Mouse (Mus musculus): ENCODE measurements around the gene Katna1. TPM values are rescaled to one million over a fixed set of nuclear protein-coding genes. Genes with fewer than 3 reads are reported as not detected.

The Katna1 gene
- polyA plus RNA-seq, 1 experiment from 2014 or later, result 72.0 TPM

- Histone ChIP-seq H3K9me3 (no peaks in the 10 kb centered on the region), H3K4me1 (peaks cover 6% of the 10 kb centered on the region), H3K27me3 (replicated peaks; ENCODE audit: low read depth, poor library complexity, severe bottlenecking) (no peaks in the 10 kb centered on the region), H3K27ac (replicated peaks) (0 out of 2 replicates have a peak overlapping the region, but pooled peaks have one; percentile 90), H3K4me3 (peak overlapping the region; percentile 96), H3K36me3 (replicated peaks) (peaks cover 19% of the 10 kb centered on the region)
- no peak for DNase-seq (ENCODE audit: low spot score)
- WGBS, result 56% methylated on average over 3 of the region's 3 CpGs
These were observed 55.4 kb downstream of the Katna1 start for GRCm38 (mm10) chr10:7781214-7781613.

- no peak for DNase-seq (ENCODE audit: low spot score)
- Histone ChIP-seq H3K27me3 (replicated peaks; ENCODE audit: low read depth, poor library complexity, severe bottlenecking) (no peaks in the 10 kb centered on the region), H3K36me3 (replicated peaks) (peaks cover 25% of the 10 kb centered on the region), H3K27ac (replicated peaks) (no peak overlapping the region), H3K9me3 (no peaks in the 10 kb centered on the region), H3K4me1 (peaks cover 5% of the 10 kb centered on the region), H3K4me3 (no peak overlapping the region)
- 47% methylated on average over 2 of the region's 2 CpGs for WGBS
These were observed 61.5 kb downstream of the Katna1 start for GRCm38 (mm10) chr10:7787319-7787718.

GRCm38 (mm10) chr10:7792254-7792750 lies 66.5 kb downstream of the Katna1 start:
- peaks cover 15% of the 10 kb centered on the region for H3K4me1 ChIP-seq
- peaks cover 41% of the 10 kb centered on the region for H3K36me3 ChIP-seq (replicated peaks)
- under 1% methylated on average over 10 of the region's 10 CpGs for WGBS
- no peak for DNase-seq (ENCODE audit: low spot score)
- peak overlapping the region; percentile 88 for H3K27ac ChIP-seq (replicated peaks)
- H3K27me3 ChIP-seq (replicated peaks; ENCODE audit: low read depth, poor library complexity, severe bottlenecking), result no peaks in the 10 kb centered on the region
- H3K4me3 ChIP-seq, result peak overlapping the region; percentile 90
- H3K9me3 ChIP-seq, result no peaks in the 10 kb centered on the region

GRCm38 (mm10) chr10:7792751-7793385 lies 67.1 kb downstream of the Katna1 start, which contains the start of the genes Ginm1 and Ppil4:
Gene Ginm1 (minus strand): TSS chr10:7792824.
Gene Ppil4 (plus strand): TSS chr10:7792891.
- Histone ChIP-seq H3K27ac (replicated peaks) (peak within 1 kb of the TSS; percentile 88), H3K9me3 (no peaks in the 10 kb centered on the region)

GRCm38 (mm10) chr10:7801258-7801657 lies 75.5 kb downstream of the Katna1 start:
- Histone ChIP-seq H3K9me3 (no peaks in the 10 kb centered on the region), H3K27ac (replicated peaks) (no peak overlapping the region), H3K4me3 (no peak overlapping the region), H3K36me3 (replicated peaks) (peaks cover 99% of the 10 kb centered on the region), H3K4me1 (no peaks in the 10 kb centered on the region), H3K27me3 (replicated peaks; ENCODE audit: low read depth, poor library complexity, severe bottlenecking) (no peaks in the 10 kb centered on the region)
- DNase-seq (ENCODE audit: low spot score), result no peak
- 90% methylated on average over 3 of the region's 3 CpGs for WGBS

More at GRCm38 (mm10) chr10:7792751-7793385, 67.1 kb downstream of the Katna1 start, which contains the start of the genes Ginm1 and Ppil4:
- WGBS, result 1% methylated on average over 52 of the region's 52 CpGs
- Histone ChIP-seq H3K36me3 (replicated peaks) (peaks cover 46% of the 10 kb centered on the region), H3K4me1 (peaks cover 15% of the 10 kb centered on the region), H3K4me3 (peak within 1 kb of the TSS; percentile 90), H3K27me3 (replicated peaks; ENCODE audit: low read depth, poor library complexity, severe bottlenecking) (no peaks in the 10 kb centered on the region)
- DNase-seq (ENCODE audit: low spot score), result peak; percentile 91

GRCm38 (mm10) chr10:7802519-7803140 lies 76.8 kb downstream of the Katna1 start:
- no peak for DNase-seq (ENCODE audit: low spot score)
- no peaks in the 10 kb centered on the region for H3K9me3 ChIP-seq
- H3K27me3 ChIP-seq (replicated peaks; ENCODE audit: low read depth, poor library complexity, severe bottlenecking), result no peaks in the 10 kb centered on the region
- no peak overlapping the region for H3K4me3 ChIP-seq
- H3K27ac ChIP-seq (replicated peaks), result no peak overlapping the region
- 89% methylated on average over 2 of the region's 2 CpGs for whole genome bisulfite sequencing
- no peaks in the 10 kb centered on the region for H3K4me1 ChIP-seq
- peaks cover 99% of the 10 kb centered on the region for H3K36me3 ChIP-seq (replicated peaks)

- DNase-seq (ENCODE audit: low spot score), result peak; percentile 32
- no peaks in the 10 kb centered on the region for H3K9me3 ChIP-seq
- H3K36me3 ChIP-seq (replicated peaks), result peaks cover 96% of the 10 kb centered on the region
- 45% methylated on average over 2 of the region's 2 CpGs for WGBS
- no peaks in the 10 kb centered on the region for H3K27me3 ChIP-seq (replicated peaks; ENCODE audit: low read depth, poor library complexity, severe bottlenecking)
- no peak overlapping the region for H3K4me3 ChIP-seq
- no peak overlapping the region for H3K27ac ChIP-seq (replicated peaks)
- no peaks in the 10 kb centered on the region for H3K4me1 ChIP-seq
These were observed 84.1 kb downstream of the Katna1 start for GRCm38 (mm10) chr10:7809937-7810336.

Other genes with a start within 250 kb of the Katna1 start
- 4.8 and 5.2 TPM in 2 replicates for gene Lrp11, start 136.2 kb upstream of the Katna1 start, polyA plus RNA-seq (2016; fragmentation: Nextera tagmentation; extraction: Ambion mirVana)
- gene Nup43, start 58.5 kb upstream of the Katna1 start, polyA plus RNA-seq (2016; fragmentation: Nextera tagmentation; extraction: Ambion mirVana), result 95.4 and 95.9 TPM in 2 replicates
- 120 and 126 TPM in 2 replicates for gene Pcmt1, start 44.9 kb upstream of the Katna1 start, polyA plus RNA-seq (2016; fragmentation: Nextera tagmentation; extraction: Ambion mirVana)
- 7.7 and 8.2 TPM in 2 replicates for gene Lats1, start 44.8 kb upstream of the Katna1 start, polyA plus RNA-seq (2016; fragmentation: Nextera tagmentation; extraction: Ambion mirVana)
- 44.7 and 52.8 TPM in 2 replicates for gene Ginm1, start 66.8 kb downstream of the Katna1 start, polyA plus RNA-seq (2016; fragmentation: Nextera tagmentation; extraction: Ambion mirVana)
- gene Ppil4, start 66.9 kb downstream of the Katna1 start, polyA plus RNA-seq (2016; fragmentation: Nextera tagmentation; extraction: Ambion mirVana), result 41.6 and 41.9 TPM in 2 replicates
- 0.09 and 0.12 TPM in 2 replicates for gene Zc3h12d, start 106.5 kb downstream of the Katna1 start, polyA plus RNA-seq (2016; fragmentation: Nextera tagmentation; extraction: Ambion mirVana)
- 15.9 and 17.8 TPM in 2 replicates for gene Tab2, start 230.2 kb downstream of the Katna1 start, polyA plus RNA-seq (2016; fragmentation: Nextera tagmentation; extraction: Ambion mirVana)